In genomic region chr13:63188811-63189210, GRCm38 (mm10) we compare ENCODE assay signal across 14 mouse cellular contexts.
DNase-seq lines count a peak whose midpoint lies in the region; ATAC-seq and TF ChIP-seq lines count a peak whose summit lies in the region.
"Had no signal": no experiment of that assay in that cellular context is flagged by ENCODE, and none has a peak within 500 bp of the region (broad histone marks: within the 10 kb centered on the region; RNA-seq: fewer than 3 reads in every experiment).

No protein-coding gene starts in this region.

- H3K4me3 ChIP-seq in limb, embryonic 12.5 days (replicated peaks), result no peak overlapping the region
- no peak overlapping the region for H3K4me3 ChIP-seq in limb, embryonic 10.5 days
- H3K4me3 ChIP-seq in limb, embryonic 13.5 days, result no peak overlapping the region
- H3K4me3 ChIP-seq in thymus, adult 2 months (ENCODE audit: control insufficient read depth, insufficient read depth, low read length), result no peak overlapping the region
- H3K4me3 ChIP-seq: hindbrain, embryonic 13.5 days; liver, embryonic 15.5 days; midbrain, embryonic 13.5 days; neural tube, embryonic 13.5 days had no signal

- peaks cover 12% of the 10 kb centered on the region; the same call in 1 of the 2 replicates for H3K36me3 ChIP-seq in limb, embryonic 12.5 days
- no peaks in the 10 kb centered on the region; the same call in 1 of the 2 replicates for H3K36me3 ChIP-seq in limb, embryonic 10.5 days
- H3K36me3 ChIP-seq in limb, embryonic 13.5 days, result peaks cover 6% of the 10 kb centered on the region
- no peaks in the 10 kb centered on the region for H3K36me3 ChIP-seq in thymus, adult 2 months (ENCODE audit: control insufficient read depth, insufficient read depth, low read length)
- H3K36me3 ChIP-seq: liver, embryonic 15.5 days had no signal

- no peak for TF ChIP-seq POLR2A in thymus, adult 2 months (IDR thresholded peaks at IDR 0.05; ENCODE audit: control insufficient read depth, extremely low read depth, insufficient read depth, low read length, poor library complexity)

- no peak for DNase-seq in limb, embryonic 10.5 days (ENCODE audit: low spot score)
- DNase-seq in kidney, adult 8-10 months, result peak; percentile 69 to 85
- DNase-seq in lung, postnatal 36 days, result peak; percentile 63
- DNase-seq in thymus, postnatal 25 days, result no peak
- DNase-seq in thymus, adult 2 months, result no peak
- DNase-seq in embryo, embryonic 11 days, result no peak
- DNase-seq: cerebellum, adult 11-12 months; thymus, postnatal 36 days had no signal

- peaks cover 63% of the 10 kb centered on the region for H3K4me1 ChIP-seq in limb, embryonic 12.5 days (replicated peaks)
- peaks cover 48% of the 10 kb centered on the region for H3K4me1 ChIP-seq in limb, embryonic 10.5 days
- peaks cover 64% of the 10 kb centered on the region for H3K4me1 ChIP-seq in limb, embryonic 13.5 days
- peaks cover 12% of the 10 kb centered on the region for H3K4me1 ChIP-seq in thymus, adult 2 months (replicated peaks; ENCODE audit: control insufficient read depth, insufficient read depth, low read length)
- H3K4me1 ChIP-seq: liver, embryonic 15.5 days had no signal

- no peaks in the 10 kb centered on the region for H3K9me3 ChIP-seq in limb, embryonic 12.5 days
- H3K9me3 ChIP-seq in limb, embryonic 10.5 days (replicated peaks), result no peaks in the 10 kb centered on the region
- H3K9me3 ChIP-seq in limb, embryonic 13.5 days, result no peaks in the 10 kb centered on the region
- H3K9me3 ChIP-seq: hindbrain, embryonic 13.5 days; liver, embryonic 15.5 days; midbrain, embryonic 13.5 days; neural tube, embryonic 13.5 days had no signal

- WGBS in limb, embryonic 12.5 days, result 50% methylated on average over 2 of the region's 2 CpGs
- WGBS in limb, embryonic 10.5 days, result 57% methylated on average over 2 of the region's 2 CpGs
- 31% methylated on average over 2 of the region's 2 CpGs for WGBS in limb, embryonic 13.5 days
- WGBS in thymus, adult 2 months, result 93% methylated on average over 2 of the region's 2 CpGs

- TF ChIP-seq CTCF in thymus, adult 2 months (IDR thresholded peaks at IDR 0.05; ENCODE audit: borderline replicate concordance, control insufficient read depth, extremely low read depth, insufficient read depth, low read length, poor library complexity), result no peak

- no peaks in the 10 kb centered on the region for H3K27me3 ChIP-seq in limb, embryonic 12.5 days
- H3K27me3 ChIP-seq in limb, embryonic 10.5 days (ENCODE audit: low read depth, poor library complexity, severe bottlenecking), result no peaks in the 10 kb centered on the region
- no peaks in the 10 kb centered on the region for H3K27me3 ChIP-seq in limb, embryonic 13.5 days
- no peaks in the 10 kb centered on the region for H3K27me3 ChIP-seq in thymus, adult 2 months (ENCODE audit: control insufficient read depth, insufficient read depth, low read length)
- H3K27me3 ChIP-seq: hindbrain, embryonic 13.5 days; liver, embryonic 15.5 days; midbrain, embryonic 13.5 days; neural tube, embryonic 13.5 days had no signal

- H3K27ac ChIP-seq in limb, embryonic 12.5 days, result peak overlapping the region; percentile 92
- H3K27ac ChIP-seq in limb, embryonic 10.5 days, result no peak overlapping the region
- peak overlapping the region; percentile 94; the same call in 1 of the 2 replicates for H3K27ac ChIP-seq in limb, embryonic 13.5 days
- no peak overlapping the region for H3K27ac ChIP-seq in thymus, adult 2 months (ENCODE audit: control insufficient read depth, insufficient read depth, low read length)
- H3K27ac ChIP-seq: hindbrain, embryonic 13.5 days; liver, embryonic 15.5 days; midbrain, embryonic 13.5 days; neural tube, embryonic 13.5 days had no signal

- ATAC-seq in limb, embryonic 12.5 days (ENCODE audit: insufficient number of reproducible peaks, insufficient read depth, low FRiP score, low TSS enrichment, low read depth), result no peak
- ATAC-seq in limb, embryonic 13.5 days (ENCODE audit: low FRiP score, low read depth), result no peak
- ATAC-seq: midbrain, embryonic 13.5 days had no signal

- H3K4me2 ChIP-seq in limb, embryonic 12.5 days, result no peak overlapping the region
- no peak overlapping the region; the same call in 1 of the 2 replicates for H3K4me2 ChIP-seq in limb, embryonic 13.5 days (replicated peaks)
- H3K4me2 ChIP-seq: hindbrain, embryonic 13.5 days; liver, embryonic 15.5 days; midbrain, embryonic 13.5 days; neural tube, embryonic 13.5 days had no signal

- no peak overlapping the region for H3K9ac ChIP-seq in limb, embryonic 12.5 days (replicated peaks)
- no peak overlapping the region for H3K9ac ChIP-seq in limb, embryonic 13.5 days
- H3K9ac ChIP-seq: hindbrain, embryonic 13.5 days; liver, embryonic 15.5 days; midbrain, embryonic 13.5 days; neural tube, embryonic 13.5 days had no signal

Comparison
In these comparisons a context has a peak if more than half of its experiments do, and no peak if none do; other contexts are left out.
1. H3K27ac ChIP-seq: peak in limb, embryonic 12.5 days (single experiment) and limb, embryonic 13.5 days (single experiment); none in limb, embryonic 10.5 days (single experiment) and thymus, adult 2 months (single experiment).
2. DNase-seq: peak in kidney, adult 8-10 months (2 of 2) and lung, postnatal 36 days (single experiment); none in limb, embryonic 10.5 days (single experiment), thymus, postnatal 25 days (single experiment), thymus, adult 2 months (single experiment) and embryo, embryonic 11 days (single experiment).